Mouse (Mus musculus): Measurements from ENCODE around the gene Ccnt1.

Gene Ccnt1

GRCm38 (mm10) chr15:98510438-98511385 is 60.0 kb downstream of the Ccnt1 start:
- DNase-seq (ENCODE audit: low read depth, low spot score), result peak; percentile 94

- no peak for DNase-seq (ENCODE audit: low read depth, low spot score)
These were observed 61.3 kb downstream of the Ccnt1 start for GRCm38 (mm10) chr15:98509387-98509786.

GRCm38 (mm10) chr15:98507321-98507720 is 63.4 kb downstream of the Ccnt1 start:
- no peak for DNase-seq (ENCODE audit: low read depth, low spot score)

- peak; percentile 35 for DNase-seq (ENCODE audit: low read depth, low spot score)
These were observed 64.3 kb downstream of the Ccnt1 start for GRCm38 (mm10) chr15:98506253-98506957.

- peak; percentile 87 for DNase-seq (ENCODE audit: low read depth, low spot score)
These were observed 66.2 kb downstream of the Ccnt1 start for GRCm38 (mm10) chr15:98504514-98504913.

GRCm38 (mm10) chr15:98503317-98503716 is 67.4 kb downstream of the Ccnt1 start:
- no peak for DNase-seq (ENCODE audit: low read depth, low spot score)

GRCm38 (mm10) chr15:98497631-98498030 is 73.1 kb downstream of the Ccnt1 start:
- no peak for DNase-seq (ENCODE audit: low read depth, low spot score)

GRCm38 (mm10) chr15:98492102-98492501 is 78.6 kb downstream of the Ccnt1 start, which contains the start of gene Olfr279:
Gene Olfr279 (plus strand): TSS chr15:98492402.
- no peak for DNase-seq (ENCODE audit: low read depth, low spot score)

- no peak for DNase-seq (ENCODE audit: low read depth, low spot score)
These were observed 79.4 kb downstream of the Ccnt1 start for GRCm38 (mm10) chr15:98491332-98491731.
